Mouse (Mus musculus): ENCODE results near the gene Mgst1.

The Mgst1 gene

DNA sequence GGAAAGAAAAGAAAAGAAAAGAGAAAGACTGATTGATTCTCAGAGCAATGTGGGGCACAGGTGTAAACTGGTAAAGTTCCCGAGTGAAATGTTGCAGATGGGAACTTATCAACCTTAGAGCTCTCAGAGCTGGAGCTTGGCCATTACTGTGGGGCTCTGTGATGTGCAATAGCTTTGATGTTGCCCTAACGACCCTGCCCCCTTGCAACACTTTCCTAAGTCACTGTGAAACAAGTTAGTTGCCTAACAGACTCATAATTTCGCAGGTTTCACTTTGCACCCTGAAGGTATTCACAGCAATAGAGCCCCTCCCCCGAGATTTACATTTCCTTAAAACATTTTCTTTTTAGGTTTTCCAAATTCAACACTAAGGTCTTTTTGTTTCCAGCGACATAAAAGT, at the start of gene Mgst1:
TSS of gene Mgst1 (plus strand) at position 387 of the 400 bp plus-strand sequence.
- DNase-seq (ENCODE audit: low read depth, low spot score), result no peak

- no peak for DNase-seq (ENCODE audit: low read depth, low spot score)
Measured at GRCm38 (mm10) chr6:138092432-138092831, 47.7 kb upstream of the Mgst1 start.

DNA sequence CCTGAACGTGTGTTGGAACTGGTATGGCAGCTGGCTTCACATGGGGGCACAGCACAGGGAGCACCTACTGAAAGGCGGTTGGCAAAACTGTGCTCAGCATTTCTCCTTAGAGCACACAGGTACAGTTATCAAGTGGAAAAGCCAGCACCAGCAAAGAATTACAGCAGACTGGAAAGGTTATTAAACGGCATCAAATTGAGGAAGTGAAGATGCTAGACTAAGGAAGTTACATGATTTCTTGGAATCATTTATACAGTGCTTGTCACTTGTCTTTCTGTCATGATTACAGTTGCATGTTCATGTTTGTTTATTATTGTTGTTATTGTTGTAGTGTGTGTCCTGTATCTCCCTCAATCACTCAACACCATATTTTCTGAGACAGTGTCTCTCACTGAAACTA, 45.1 kb upstream of the Mgst1 start:
- DNase-seq (ENCODE audit: low read depth, low spot score), result no peak

DNA sequence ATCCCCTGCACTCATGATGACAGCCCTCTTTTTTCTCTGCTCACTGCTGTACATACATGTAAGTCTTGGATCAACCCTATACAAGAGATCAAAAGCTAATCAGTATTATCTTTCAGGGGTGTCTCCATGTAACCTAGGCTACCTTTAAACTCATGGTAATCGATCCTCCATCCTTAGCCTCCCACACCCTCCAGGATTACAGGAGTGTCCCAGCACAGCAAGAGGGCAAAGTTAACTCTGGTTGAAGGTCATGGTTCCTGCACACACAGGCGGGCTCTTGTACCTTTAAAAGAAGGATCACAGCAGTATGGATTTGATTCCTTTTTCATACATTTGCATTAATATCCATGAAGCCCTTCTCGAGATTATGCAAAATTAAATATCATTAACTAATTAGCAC, 40.5 kb upstream of the Mgst1 start:
- DNase-seq (ENCODE audit: low read depth, low spot score), result peak; percentile 11

- no peak for DNase-seq (ENCODE audit: low read depth, low spot score)
Measured at GRCm38 (mm10) chr6:138101843-138102242, 38.3 kb upstream of the Mgst1 start.

DNA sequence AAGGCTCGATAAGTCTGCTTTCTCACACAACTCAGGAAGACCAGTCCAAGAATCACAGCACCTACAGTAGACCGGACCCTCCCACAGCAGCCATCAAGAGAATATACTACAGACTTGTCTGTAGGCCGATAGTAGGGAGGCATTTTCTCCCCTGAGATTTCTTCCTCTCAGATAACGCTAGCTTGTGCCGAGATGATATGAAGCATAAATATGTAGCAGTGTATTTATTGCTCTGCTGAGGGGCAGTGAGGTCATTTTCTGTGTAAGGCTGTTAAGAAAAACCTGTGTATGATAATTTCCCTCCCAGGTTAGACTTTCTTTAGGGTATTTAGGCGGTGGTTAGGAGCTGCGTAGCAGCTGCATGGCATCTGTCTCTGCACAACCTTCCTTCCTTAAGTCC, 37.2 kb upstream of the Mgst1 start:
- no peak for DNase-seq (ENCODE audit: low read depth, low spot score)

DNA sequence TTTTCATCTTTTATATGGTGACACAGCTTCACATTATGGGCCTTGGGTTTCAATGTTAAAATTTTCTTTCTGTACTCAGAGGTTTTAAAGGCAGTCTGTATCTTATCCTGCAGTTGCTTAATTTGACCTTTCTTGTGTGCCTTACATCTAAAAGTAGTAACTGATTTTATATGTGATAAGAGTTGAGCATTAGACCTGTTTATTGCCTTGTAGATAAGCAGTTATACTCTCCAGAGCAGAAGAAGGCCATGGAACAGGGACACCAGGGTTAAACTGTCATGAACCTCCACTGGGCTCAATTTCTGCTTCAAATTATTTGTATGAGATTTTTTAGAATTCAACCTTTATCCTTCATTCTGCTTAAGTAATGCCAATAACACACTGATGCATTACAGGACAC, 35.6 kb upstream of the Mgst1 start:
- no peak for DNase-seq (ENCODE audit: low read depth, low spot score)

DNA sequence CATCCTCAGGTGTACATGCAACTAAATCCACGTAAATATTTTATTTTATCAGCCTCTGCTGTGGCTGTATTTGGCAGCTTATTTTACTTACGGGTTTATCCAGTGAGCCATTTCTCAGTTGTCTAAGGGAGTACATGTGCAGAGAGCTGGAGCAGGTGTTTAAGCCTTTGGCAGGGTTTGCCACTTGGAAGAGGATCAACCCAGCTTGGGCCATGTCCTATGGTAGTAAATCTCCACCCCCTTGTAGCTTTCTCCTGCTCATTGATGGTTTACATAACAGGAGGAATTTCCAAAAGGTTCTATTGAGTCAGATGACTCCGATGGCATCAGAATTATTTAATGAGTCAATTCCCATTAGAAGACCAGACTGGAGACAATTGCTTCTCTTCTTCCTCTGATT, 22.6 kb upstream of the Mgst1 start:
- no peak for DNase-seq (ENCODE audit: low read depth, low spot score)

GRCm38 (mm10) chr6:138128392-138129335, 11.5 kb upstream of the Mgst1 start:
- no peak for DNase-seq (ENCODE audit: low read depth, low spot score)

DNA sequence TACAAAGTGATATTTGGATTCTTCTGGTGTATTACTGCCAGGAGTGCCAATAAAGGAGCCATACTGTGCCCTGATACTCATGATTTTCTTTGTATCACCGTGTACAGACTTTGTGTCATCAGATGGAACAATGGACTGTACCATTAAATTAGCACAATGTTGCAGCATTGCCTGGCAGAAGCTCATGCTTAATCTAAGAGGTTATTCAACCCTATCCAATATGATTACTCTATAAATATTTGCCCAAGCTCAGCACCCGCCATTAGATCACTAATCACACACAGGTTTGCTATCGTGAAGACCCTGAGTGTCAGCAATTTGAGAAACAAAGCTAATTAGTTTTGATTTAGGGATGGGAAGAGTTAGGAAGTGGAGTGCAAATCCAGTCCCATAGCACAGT, 9.6 kb upstream of the Mgst1 start:
- no peak for DNase-seq (ENCODE audit: low read depth, low spot score)

- peak; percentile 58 for DNase-seq (ENCODE audit: low read depth, low spot score)
Measured at GRCm38 (mm10) chr6:138140336-138140735, 220 bp downstream of the Mgst1 start.

DNA sequence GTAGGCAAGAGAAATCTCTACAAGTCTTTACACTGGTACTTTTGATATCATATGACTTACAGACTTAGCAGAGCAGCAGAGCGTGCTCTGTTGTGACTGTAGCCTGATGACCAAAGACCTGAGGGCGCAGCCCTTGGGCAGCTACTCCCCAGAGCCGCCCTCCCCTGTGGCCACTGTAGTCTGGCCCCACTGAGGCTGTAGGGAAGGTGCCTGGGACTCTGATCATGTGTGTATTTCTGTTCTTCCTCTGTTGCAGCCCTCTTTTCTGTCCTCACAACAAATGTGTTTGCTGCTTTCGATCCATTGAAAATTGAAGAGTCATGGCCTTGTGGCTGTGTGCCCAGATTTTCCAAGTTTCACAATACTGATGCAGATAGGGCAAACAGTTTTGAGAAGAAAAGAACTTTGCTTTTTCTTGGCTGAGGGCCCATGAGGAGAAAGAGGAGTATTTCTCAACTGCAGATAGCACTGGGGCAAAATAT, 1.0 kb downstream of the Mgst1 start:
- no peak for DNase-seq (ENCODE audit: low read depth, low spot score)

DNA sequence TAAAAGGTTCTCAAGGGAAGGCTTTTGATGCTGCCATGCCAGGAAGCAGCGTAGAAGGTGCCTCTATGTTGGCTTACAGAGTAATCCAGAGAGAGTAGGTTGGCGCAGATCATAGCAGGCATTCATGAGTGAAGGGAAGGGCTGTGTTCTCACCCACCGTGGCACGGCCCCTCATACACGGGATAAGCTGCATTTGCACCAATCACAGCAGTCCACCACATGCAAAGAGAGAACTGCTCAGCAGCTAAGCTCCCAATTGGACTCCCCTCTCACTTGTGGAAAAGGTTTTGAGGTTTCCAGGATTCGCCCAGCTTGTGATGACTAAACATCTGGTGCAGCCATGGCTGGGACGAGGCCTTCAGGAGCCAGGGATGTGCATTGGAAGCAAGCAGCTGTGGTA, 2.5 kb downstream of the Mgst1 start:
- DNase-seq (ENCODE audit: low read depth, low spot score), result no peak

GRCm38 (mm10) chr6:138143450-138143849, 3.3 kb downstream of the Mgst1 start:
- DNase-seq (ENCODE audit: low read depth, low spot score), result no peak

- DNase-seq (ENCODE audit: low read depth, low spot score), result peak; percentile 69
Measured at GRCm38 (mm10) chr6:138153111-138153510, 13.0 kb downstream of the Mgst1 start.

DNA sequence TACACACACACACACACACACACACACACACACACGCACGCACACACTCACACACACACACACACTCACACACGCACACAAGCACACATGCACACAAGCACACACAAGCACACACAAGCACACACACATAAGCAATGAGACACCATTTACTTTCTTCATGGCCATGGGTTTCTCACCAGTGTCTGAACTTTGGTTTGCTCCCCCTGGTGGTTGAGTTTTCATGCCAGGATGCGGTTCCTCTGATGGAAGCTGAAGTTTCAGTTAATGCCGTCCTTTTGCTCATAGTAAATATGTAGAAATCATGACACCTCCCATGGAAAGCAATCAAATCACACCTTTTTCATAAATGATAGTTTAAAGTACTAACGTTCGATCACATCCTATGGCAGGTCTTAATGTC, 23.8 kb downstream of the Mgst1 start:
- peak; percentile 52 for DNase-seq (ENCODE audit: low read depth, low spot score)

- DNase-seq (ENCODE audit: low read depth, low spot score), result peak; percentile 30
Measured at GRCm38 (mm10) chr6:138171480-138172224, 31.5 kb downstream of the Mgst1 start.

Measured in ES-CJ7 (cell line).